Mouse (Mus musculus): ENCODE results near the gene Atp5f1.

DNA sequence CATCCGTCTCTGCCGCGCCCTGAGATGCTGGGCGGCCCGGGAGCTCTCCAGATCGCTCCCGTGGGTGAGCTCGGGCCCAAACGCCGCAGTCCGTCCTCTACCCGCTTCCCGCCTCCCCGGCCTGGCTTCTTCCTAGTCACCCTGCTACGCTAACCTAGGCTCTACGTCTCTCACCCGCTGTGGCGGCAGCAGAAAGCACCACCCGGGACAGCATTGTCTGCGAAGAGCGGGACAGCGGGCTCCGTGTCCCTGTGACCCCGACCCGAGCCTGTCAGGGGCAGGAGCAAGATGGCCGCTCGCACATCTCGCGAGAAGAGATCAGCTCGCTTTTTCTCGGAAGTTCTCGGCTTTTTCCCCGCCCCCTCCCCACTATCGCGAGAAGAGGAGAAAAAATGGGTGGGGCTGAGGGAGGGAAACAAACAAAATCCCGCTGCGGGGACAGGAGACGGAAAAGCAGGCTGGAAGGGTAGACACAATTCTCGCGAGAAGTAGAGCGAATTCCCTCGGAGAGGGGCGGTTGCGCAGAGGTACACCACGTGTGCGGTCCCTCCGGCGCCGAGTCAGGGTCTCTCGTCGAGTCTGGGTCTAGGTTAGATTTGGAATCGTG is 822 bp downstream of the Atp5f1 start, which contains the start of gene Wdr77:
- peak; percentile 100 for TF ChIP-seq EP300 (IDR thresholded peaks at IDR 0.05)
- TF ChIP-seq CTCF (IDR thresholded peaks at IDR 0.05) = no peak

Measured in lung, postnatal 0 days (tissue).